Mouse (Mus musculus) C2C12 (cell line): ENCODE results near the gene Ccdc162.

ENCODE experiments used
- CTCF ChIP-seq: IDR thresholded peaks from one replicate; pipeline ENCODE4 v1.5.1; 2011; ENCODE audit not compliant: control insufficient read depth, insufficient read depth, insufficient read length
- MAX ChIP-seq: IDR thresholded peaks from one replicate; pipeline ENCODE4 v1.6.1; 2011; ENCODE audit warnings: mild to moderate bottlenecking, control low read depth
- USF1 ChIP-seq: IDR thresholded peaks from one replicate; pipeline ENCODE4 v1.6.1; 2011; ENCODE audit warnings: low read depth, mild to moderate bottlenecking, control low read depth, moderate library complexity

DNA sequence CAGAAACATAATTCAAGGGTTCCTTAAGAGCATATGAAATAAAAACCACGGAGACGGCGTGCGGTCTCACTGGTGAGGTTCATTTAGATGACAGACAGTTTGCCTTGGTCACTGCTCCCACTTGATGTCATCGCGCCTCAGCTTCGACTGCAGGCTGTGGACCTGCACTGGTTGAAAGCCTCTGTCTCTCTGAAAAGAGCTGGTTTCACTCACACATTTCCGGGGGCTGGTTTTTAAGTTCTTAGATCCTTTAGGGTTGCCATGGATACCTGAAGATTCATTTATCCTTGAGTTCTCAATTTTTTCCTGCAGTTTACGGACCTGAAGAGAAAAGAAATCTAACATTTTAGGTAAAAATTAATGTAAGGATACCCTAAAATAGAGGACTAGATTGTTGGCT is 3.2 kb upstream of the Ccdc162 start:
- TF ChIP-seq MAX (no peak), CTCF (no peak), USF1 (no peak)
